Mouse (Mus musculus): ENCODE data around the gene Sergef. TPM values are rescaled to one million over a fixed set of nuclear protein-coding genes. Genes with fewer than 3 reads are reported as not detected.
A peak's percentile ranks its signal among the peaks of the same experiment; 100 is the strongest.
"Not testable (repeated sequence)": the region's sequence is repeated elsewhere in the genome, so short reads cannot be mapped to it uniquely, and the experiment has no call there.

Sergef gene
- total and polyA plus RNA-seq, 2 experiments from 2014 or later, result 7.5 to 7.9 TPM

GRCm38 (mm10) chr7:46572803-46573594, 66.6 kb downstream of the Sergef start:
- Histone ChIP-seq H3K27ac (ENCODE audit: low read depth) (no peak overlapping the region), H3K4me2 (ENCODE audit: low read depth, low read length) (no peak overlapping the region), H3K9me3 (replicated peaks; ENCODE audit: control insufficient read depth, low read length) (no peaks in the 10 kb centered on the region), H3K4me1 (ENCODE audit: control insufficient read depth, insufficient read depth) (no peaks in the 10 kb centered on the region), H3K4me3 (ENCODE audit: low read depth, low read length) (no peak overlapping the region), H3K36me3 (replicated peaks; ENCODE audit: control insufficient read depth, insufficient read depth, low read length) (no peaks in the 10 kb centered on the region), H3K9ac (replicated peaks; ENCODE audit: low read depth, low read length) (no peak overlapping the region), H3K27me3 (ENCODE audit: control insufficient read depth, insufficient read depth, low read length) (no peaks in the 10 kb centered on the region)
- DNase-seq (ENCODE audit: low spot score) (no peak), ATAC-seq (ENCODE audit: insufficient read depth, low read depth) (no peak)
- 76% methylated on average over 15 of the region's 15 CpGs for WGBS
- TF ChIP-seq EP300 (IDR thresholded peaks at IDR 0.05; ENCODE audit: low read depth) (no peak), CTCF (IDR thresholded peaks at IDR 0.05; ENCODE audit: low read depth) (no peak)

- H3K4me1 ChIP-seq (ENCODE audit: control insufficient read depth, insufficient read depth); H3K36me3 ChIP-seq (replicated peaks; ENCODE audit: control insufficient read depth, insufficient read depth, low read length); DNase-seq (ENCODE audit: low spot score); H3K9ac ChIP-seq (replicated peaks; ENCODE audit: low read depth, low read length); H3K27me3 ChIP-seq (ENCODE audit: control insufficient read depth, insufficient read depth, low read length); H3K4me2 ChIP-seq (ENCODE audit: low read depth, low read length); H3K9me3 ChIP-seq (replicated peaks; ENCODE audit: control insufficient read depth, low read length); H3K4me3 ChIP-seq (ENCODE audit: low read depth, low read length); H3K27ac ChIP-seq (ENCODE audit: low read depth): not testable (repeated sequence)
- peak; percentile 61 for TF ChIP-seq CTCF (IDR thresholded peaks at IDR 0.05; ENCODE audit: low read depth)
- peak; percentile 53; the same call in 1 of the 2 replicates for ATAC-seq (ENCODE audit: insufficient read depth, low read depth)
- 65% methylated on average over 9 of the region's 9 CpGs for WGBS
Observed at GRCm38 (mm10) chr7:46569509-46569908, 70.1 kb downstream of the Sergef start.

GRCm38 (mm10) chr7:46566318-46567007, 73.1 kb downstream of the Sergef start:
- Histone ChIP-seq H3K9ac (replicated peaks; ENCODE audit: low read depth, low read length) (no peak overlapping the region), H3K27ac (ENCODE audit: low read depth) (no peak overlapping the region), H3K4me3 (ENCODE audit: low read depth, low read length) (no peak overlapping the region), H3K9me3 (replicated peaks; ENCODE audit: control insufficient read depth, low read length) (no peaks in the 10 kb centered on the region; the same call in 1 of the 2 replicates), H3K27me3 (ENCODE audit: control insufficient read depth, insufficient read depth, low read length) (no peaks in the 10 kb centered on the region), H3K4me2 (ENCODE audit: low read depth, low read length) (no peak overlapping the region), H3K36me3 (replicated peaks; ENCODE audit: control insufficient read depth, insufficient read depth, low read length) (no peaks in the 10 kb centered on the region), H3K4me1 (ENCODE audit: control insufficient read depth, insufficient read depth) (no peaks in the 10 kb centered on the region)
- 89% methylated on average over 8 of the region's 8 CpGs for WGBS
- DNase-seq (ENCODE audit: low spot score) (no peak), ATAC-seq (ENCODE audit: insufficient read depth, low read depth) (no peak)
- TF ChIP-seq CTCF (IDR thresholded peaks at IDR 0.05; ENCODE audit: low read depth) (no peak), EP300 (IDR thresholded peaks at IDR 0.05; ENCODE audit: low read depth) (no peak)

GRCm38 (mm10) chr7:46565374-46565773, 74.2 kb downstream of the Sergef start:
- DNase-seq (ENCODE audit: low spot score), result no peak
- ATAC-seq (ENCODE audit: insufficient read depth, low read depth), result no peak
- Histone ChIP-seq H3K27me3 (ENCODE audit: control insufficient read depth, insufficient read depth, low read length) (no peaks in the 10 kb centered on the region), H3K4me2 (ENCODE audit: low read depth, low read length) (no peak overlapping the region), H3K4me1 (ENCODE audit: control insufficient read depth, insufficient read depth) (0 out of 2 replicates have a peak, but pooled peaks cover under 1% of the 10 kb centered on the region), H3K9ac (replicated peaks; ENCODE audit: low read depth, low read length) (no peak overlapping the region), H3K36me3 (replicated peaks; ENCODE audit: control insufficient read depth, insufficient read depth, low read length) (no peaks in the 10 kb centered on the region), H3K4me3 (ENCODE audit: low read depth, low read length) (no peak overlapping the region), H3K9me3 (replicated peaks; ENCODE audit: control insufficient read depth, low read length) (no peaks in the 10 kb centered on the region; the same call in 1 of the 2 replicates), H3K27ac (ENCODE audit: low read depth) (no peak overlapping the region)
- no peak for TF ChIP-seq EP300 (IDR thresholded peaks at IDR 0.05; ENCODE audit: low read depth)
- no peak for TF ChIP-seq CTCF (IDR thresholded peaks at IDR 0.05; ENCODE audit: low read depth)
- 94% methylated on average over 7 of the region's 7 CpGs for WGBS

- Histone ChIP-seq H3K4me3 (ENCODE audit: low read depth, low read length) (no peak overlapping the region), H3K36me3 (replicated peaks; ENCODE audit: control insufficient read depth, insufficient read depth, low read length) (no peaks in the 10 kb centered on the region), H3K9ac (replicated peaks; ENCODE audit: low read depth, low read length) (no peak overlapping the region), H3K27me3 (ENCODE audit: control insufficient read depth, insufficient read depth, low read length) (no peaks in the 10 kb centered on the region), H3K4me1 (ENCODE audit: control insufficient read depth, insufficient read depth) (peaks cover 14% of the 10 kb centered on the region), H3K4me2 (ENCODE audit: low read depth, low read length) (no peak overlapping the region), H3K27ac (ENCODE audit: low read depth) (no peak overlapping the region), H3K9me3 (replicated peaks; ENCODE audit: control insufficient read depth, low read length) (no peaks in the 10 kb centered on the region; the same call in 1 of the 2 replicates)
- DNase-seq (ENCODE audit: low spot score) (no peak), ATAC-seq (ENCODE audit: insufficient read depth, low read depth) (no peak)
- TF ChIP-seq CTCF (IDR thresholded peaks at IDR 0.05; ENCODE audit: low read depth) (peak; percentile 30), EP300 (IDR thresholded peaks at IDR 0.05; ENCODE audit: low read depth) (no peak)
Observed at GRCm38 (mm10) chr7:46563801-46564200, 75.8 kb downstream of the Sergef start.
